Mouse (Mus musculus) small intestine, adult 2 months (tissue): Measurements from ENCODE around the gene Ctnnd2. TPM values are rescaled to one million over a fixed set of nuclear protein-coding genes. Genes with fewer than 3 reads are reported as not detected.

Experiments
- H3K27ac ChIP-seq: fragments of 200-500 bp; 2 replicates; pipeline ENCODE4 v1.5.1; 2012; ENCODE audit warnings: low read depth, low read length, control low read depth, inconsistent platforms; ENCODE audit not compliant: insufficient read depth
- H3K27me3 ChIP-seq: fragments of 200-500 bp; 2 replicates; pipeline ENCODE4 v1.6.1; 2012; ENCODE audit warnings: mild to moderate bottlenecking, moderate library complexity, low read length, inconsistent platforms; ENCODE audit not compliant: control insufficient read depth, insufficient read depth
- H3K36me3 ChIP-seq: fragments of 200-500 bp; 2 replicates; pipeline ENCODE4 v1.6.1; 2012; ENCODE audit warnings: mild to moderate bottlenecking, low read length, control low read depth, inconsistent platforms; ENCODE audit not compliant: control insufficient read depth, insufficient read depth
- H3K4me1 ChIP-seq: fragments of 200-500 bp; 2 replicates; pipeline ENCODE4 v1.6.1; 2012; ENCODE audit warnings: low read length, inconsistent platforms, mixed read lengths; ENCODE audit not compliant: control insufficient read depth, insufficient read depth, insufficient read length
- H3K4me3 ChIP-seq: fragments of 200-500 bp; 2 replicates; pipeline ENCODE4 v1.5.1; 2012; ENCODE audit warnings: low read depth, mild to moderate bottlenecking, control low read depth, inconsistent platforms, low read length, moderate library complexity
- CTCF ChIP-seq: fragments of 200-500 bp; IDR thresholded peaks from 2 replicates; pipeline ENCODE4 v1.5.1; 2012; ENCODE audit warnings: low read depth, mild to moderate bottlenecking, control low read depth, inconsistent platforms, low read length, moderate library complexity, mixed read lengths; ENCODE audit not compliant: insufficient replicate concordance, insufficient read length; ENCODE audit errors: extremely low read depth
- POLR2A ChIP-seq: fragments of 200-500 bp; IDR thresholded peaks from 2 replicates; pipeline ENCODE4 v1.6.1; 2012; ENCODE audit warnings: low read depth, mild to moderate bottlenecking, control low read depth, inconsistent platforms, low read length, moderate library complexity
- WGBS: fragments of 180-500 bp; shearing (Covaris S2); methylation state at CpG from one replicate; pipeline ENCODE4 v1.1.7; 2018; 5-methylcytosine and 5-hydroxymethylcytosine counted together
- polyA plus RNA-seq: library from polyadenylated mRNA; depleted of rRNA; stranded (reverse); fragments of >200 nt; gene quantifications from 2 replicates; pipeline ENCODE4 v1.2.3, GENCODE M21; 2012

The Ctnnd2 gene
- polyA plus RNA-seq, 1 experiment: 1.3 TPM

- no peaks in the 10 kb centered on the region for H3K36me3 ChIP-seq
- H3K27ac ChIP-seq: no peak overlapping the region
- no peak for TF ChIP-seq CTCF
- TF ChIP-seq POLR2A: no peak
- H3K27me3 ChIP-seq: no peaks in the 10 kb centered on the region
- H3K4me3 ChIP-seq: no peak overlapping the region
- WGBS: 84% methylated on average over 17 of the region's 17 CpGs
- H3K4me1 ChIP-seq: no peaks in the 10 kb centered on the region
Observed at GRCm38 (mm10) chr15:30827424-30828263, 655.3 kb downstream of the Ctnnd2 start.

GRCm38 (mm10) chr15:30857277-30858176 lies 685.1 kb downstream of the Ctnnd2 start:
- no peaks in the 10 kb centered on the region for H3K27me3 ChIP-seq
- TF ChIP-seq POLR2A (no peak), CTCF (no peak)
- WGBS: 82% methylated on average over 17 of the region's 17 CpGs
- H3K4me3 ChIP-seq: no peak overlapping the region
- H3K4me1 ChIP-seq: no peaks in the 10 kb centered on the region
- no peaks in the 10 kb centered on the region for H3K36me3 ChIP-seq
- no peak overlapping the region for H3K27ac ChIP-seq

DNA sequence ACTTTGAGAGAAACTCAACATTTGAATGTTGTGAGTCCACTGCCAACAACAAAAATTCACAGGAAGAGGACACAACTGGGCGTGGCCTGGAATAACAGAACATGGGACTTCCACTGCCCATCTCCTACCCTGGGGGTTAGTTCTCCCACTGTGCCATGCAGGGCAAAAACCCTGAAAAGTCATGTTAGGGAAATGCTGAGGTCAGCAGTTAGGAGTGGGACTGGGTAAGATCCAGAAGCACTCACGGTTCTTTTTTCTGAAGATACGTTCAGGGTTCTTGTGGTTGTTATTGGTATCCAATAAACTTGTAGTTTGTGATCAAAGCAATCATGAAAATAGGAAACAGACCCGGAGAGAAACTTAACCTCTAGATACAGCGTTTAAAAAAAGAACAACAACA lies 695.0 kb downstream of the Ctnnd2 start:
- TF ChIP-seq CTCF: no peak
- TF ChIP-seq POLR2A: no peak
- H3K36me3 ChIP-seq: no peaks in the 10 kb centered on the region
- WGBS: 85% methylated on average over 5 of the region's 5 CpGs

DNA sequence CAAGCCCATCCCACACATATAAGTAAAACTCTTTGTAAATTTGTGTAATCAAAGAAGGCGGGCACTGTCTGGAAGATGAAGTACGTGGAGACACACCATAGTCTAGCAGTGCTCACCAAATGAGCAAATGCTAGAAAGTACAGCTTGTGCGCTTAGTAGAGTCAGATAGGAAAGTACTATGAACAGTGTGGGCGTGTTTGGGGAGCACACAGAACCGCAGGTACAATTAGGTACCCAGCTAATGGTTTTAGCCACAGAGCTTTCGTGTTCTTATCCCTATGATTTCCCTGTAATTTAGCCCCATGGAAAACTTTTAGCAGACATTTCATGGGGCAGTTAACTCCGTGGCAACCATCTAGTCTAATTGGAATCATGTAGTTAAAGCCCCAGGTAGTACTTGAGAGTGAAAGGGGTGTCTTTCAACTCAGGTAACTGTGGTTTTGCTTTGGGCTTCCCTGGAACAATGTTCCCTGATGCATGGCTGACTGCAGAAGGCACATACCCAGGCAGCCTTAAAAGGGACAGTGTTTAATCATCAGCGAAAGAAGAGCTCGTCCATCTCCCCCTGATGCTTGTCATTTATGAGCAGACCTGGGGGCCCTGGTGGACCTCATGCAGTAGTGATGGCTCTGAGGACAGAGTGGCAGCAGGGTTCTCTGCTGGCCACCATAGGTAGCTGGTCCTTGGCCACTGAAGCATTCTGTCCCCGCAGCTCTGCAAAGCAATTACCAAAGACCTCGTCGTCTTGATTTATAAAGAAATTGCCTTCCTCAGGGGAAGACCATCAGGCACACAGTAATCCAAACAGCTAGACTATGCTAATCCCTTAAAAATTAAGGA lies 697.5 kb downstream of the Ctnnd2 start:
- Histone ChIP-seq H3K36me3 (no peaks in the 10 kb centered on the region), H3K27ac (no peak overlapping the region), H3K4me1 (no peaks in the 10 kb centered on the region), H3K4me3 (no peak overlapping the region), H3K27me3 (no peaks in the 10 kb centered on the region)
- no peak for TF ChIP-seq POLR2A
- no peak for TF ChIP-seq CTCF
- 80% methylated on average over 12 of the region's 12 CpGs for WGBS

More for the DNA sequence above, 695.0 kb downstream of the Ctnnd2 start:
- no peaks in the 10 kb centered on the region for H3K4me1 ChIP-seq
- no peak overlapping the region for H3K27ac ChIP-seq
- no peaks in the 10 kb centered on the region for H3K27me3 ChIP-seq
- H3K4me3 ChIP-seq: no peak overlapping the region

GRCm38 (mm10) chr15:30875523-30875922 lies 703.1 kb downstream of the Ctnnd2 start:
- no peak overlapping the region for H3K27ac ChIP-seq
- TF ChIP-seq POLR2A (no peak), CTCF (no peak)
- H3K4me1 ChIP-seq: no peaks in the 10 kb centered on the region
- no peak overlapping the region for H3K4me3 ChIP-seq
- WGBS: 49% methylated on average over 1 of the region's 1 CpGs
- no peaks in the 10 kb centered on the region for H3K27me3 ChIP-seq
- H3K36me3 ChIP-seq: no peaks in the 10 kb centered on the region

DNA sequence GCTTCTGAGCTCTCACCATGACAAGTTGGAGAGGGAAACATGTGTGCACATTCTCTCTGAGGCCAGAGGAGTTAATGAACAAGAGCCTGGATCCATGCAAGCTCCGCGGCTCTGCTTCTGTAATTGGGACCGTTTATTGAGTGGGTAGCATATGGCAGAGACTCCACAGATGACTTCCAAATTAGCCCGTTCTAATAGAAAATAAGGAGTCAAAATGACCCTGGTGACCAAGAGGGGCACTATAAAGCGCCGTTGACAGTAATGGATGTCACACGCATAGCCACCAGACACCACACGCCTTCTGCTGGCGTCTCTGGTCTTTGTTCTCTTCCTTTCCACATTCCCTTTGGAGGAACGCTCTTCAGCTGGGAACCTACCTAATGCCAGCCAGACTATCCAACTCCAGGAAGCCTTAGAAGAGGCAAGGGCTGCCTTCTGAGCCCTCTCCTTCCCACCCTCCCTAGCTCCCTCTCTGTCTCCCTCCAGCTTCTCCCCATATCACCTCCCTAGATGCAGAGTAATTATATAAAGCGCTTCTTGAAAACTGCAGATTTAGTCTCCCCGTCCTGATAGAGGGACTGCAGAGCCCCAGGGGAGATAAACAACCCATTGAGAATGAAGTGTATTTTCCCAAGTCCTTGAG lies 712.4 kb downstream of the Ctnnd2 start:
- TF ChIP-seq POLR2A: no peak
- no peak for TF ChIP-seq CTCF
- 86% methylated on average over 12 of the region's 12 CpGs for WGBS
- no peaks in the 10 kb centered on the region for H3K27me3 ChIP-seq
- no peak overlapping the region for H3K4me3 ChIP-seq
- no peak overlapping the region for H3K27ac ChIP-seq
- no peaks in the 10 kb centered on the region for H3K36me3 ChIP-seq
- no peaks in the 10 kb centered on the region for H3K4me1 ChIP-seq
